Mouse (Mus musculus) hindbrain, embryonic 12.5 days (tissue): ENCODE data around the gene Negr1. TPM values are rescaled to one million over a fixed set of nuclear protein-coding genes. Genes with fewer than 3 reads are reported as not detected.

ENCODE experiments used
- ATAC-seq: fragments of 200-750 bp; cut with Nextera tagmentation; 2 replicates; pipeline ENCODE4 v1.8.0; 2017; ENCODE audit warnings: moderate TSS enrichment; ENCODE audit not compliant: low FRiP score
- H3K27ac ChIP-seq: fragments of 300-500 bp; sonication (generic); 2 replicates; pipeline ENCODE4 v1.5.1; 2016; ENCODE audit warnings: mild to moderate bottlenecking
- H3K27me3 ChIP-seq: fragments of 300-500 bp; sonication (generic); 2 replicates; pipeline ENCODE4 v1.6.1; 2016; ENCODE audit warnings: mild to moderate bottlenecking
- H3K36me3 ChIP-seq: fragments of 300-500 bp; sonication (generic); 2 replicates; pipeline ENCODE4 v1.6.1; 2016; ENCODE audit warnings: mild to moderate bottlenecking
- H3K4me1 ChIP-seq: fragments of 300-500 bp; sonication (generic); 2 replicates; pipeline ENCODE4 v1.6.1; 2016
- H3K4me2 ChIP-seq: fragments of 300-500 bp; sonication (generic); replicated peaks from 2 replicates; pipeline ENCODE4 v1.6.1; 2016; ENCODE audit warnings: mild to moderate bottlenecking
- H3K4me3 ChIP-seq: fragments of 300-500 bp; sonication (generic); 2 replicates; pipeline ENCODE4 v1.5.1; 2016; ENCODE audit warnings: mild to moderate bottlenecking
- H3K9ac ChIP-seq: fragments of 300-500 bp; sonication (generic); 2 replicates; pipeline ENCODE4 v1.6.1; 2016; ENCODE audit warnings: mild to moderate bottlenecking, moderate library complexity
- H3K9me3 ChIP-seq: fragments of 300-500 bp; sonication (generic); replicated peaks from 2 replicates; pipeline ENCODE4 v1.6.1; 2016; ENCODE audit warnings: mild to moderate bottlenecking
- WGBS: fragments of 180-500 bp; shearing (Covaris S2); methylation state at CpG from one replicate; pipeline ENCODE4 v1.1.7; 2016; 5-methylcytosine and 5-hydroxymethylcytosine counted together
- polyA plus RNA-seq: library from polyadenylated mRNA; unstranded; fragments of >200 nt; fragmentation: Nextera tagmentation; extraction: Ambion mirVana; gene quantifications from 2 replicates; pipeline ENCODE4 v1.2.1, GENCODE M21; 2016

Negr1 gene
- polyA plus RNA-seq, 1 experiment from 2014 or later, result 15.4 TPM

GRCm38 (mm10) chr3:157349480-157349879, 787.9 kb downstream of the Negr1 start:
- H3K4me1 ChIP-seq, result no peaks in the 10 kb centered on the region
- H3K9me3 ChIP-seq, result no peaks in the 10 kb centered on the region
- H3K27ac ChIP-seq, result no peak overlapping the region
- H3K4me2 ChIP-seq, result no peak overlapping the region
- 53% methylated on average over 2 of the region's 2 CpGs for WGBS
- ATAC-seq, result no peak
- no peaks in the 10 kb centered on the region for H3K27me3 ChIP-seq
- H3K36me3 ChIP-seq, result no peaks in the 10 kb centered on the region
- no peak overlapping the region for H3K4me3 ChIP-seq
- H3K9ac ChIP-seq, result no peak overlapping the region

- no peak for ATAC-seq
- WGBS, result 65% methylated on average over 3 of the region's 3 CpGs
- no peak overlapping the region for H3K4me2 ChIP-seq
- no peaks in the 10 kb centered on the region for H3K4me1 ChIP-seq
- H3K9ac ChIP-seq, result no peak overlapping the region
- no peak overlapping the region for H3K27ac ChIP-seq
- H3K36me3 ChIP-seq, result no peaks in the 10 kb centered on the region
- no peak overlapping the region for H3K4me3 ChIP-seq
- no peaks in the 10 kb centered on the region for H3K27me3 ChIP-seq
- no peaks in the 10 kb centered on the region for H3K9me3 ChIP-seq
Observed at GRCm38 (mm10) chr3:157358905-157359304, 797.3 kb downstream of the Negr1 start.

GRCm38 (mm10) chr3:157359840-157360239, 798.2 kb downstream of the Negr1 start:
- 78% methylated on average over 6 of the region's 6 CpGs for WGBS
- no peaks in the 10 kb centered on the region for H3K36me3 ChIP-seq
- no peak overlapping the region for H3K27ac ChIP-seq
- no peaks in the 10 kb centered on the region for H3K9me3 ChIP-seq
- no peak overlapping the region for H3K4me2 ChIP-seq
- no peaks in the 10 kb centered on the region for H3K27me3 ChIP-seq
- no peaks in the 10 kb centered on the region for H3K4me1 ChIP-seq
- H3K4me3 ChIP-seq, result no peak overlapping the region
- no peak overlapping the region for H3K9ac ChIP-seq
- no peak for ATAC-seq
